Mouse (Mus musculus): ENCODE measurements around the gene Tpst2.

Tpst2 gene

DNA sequence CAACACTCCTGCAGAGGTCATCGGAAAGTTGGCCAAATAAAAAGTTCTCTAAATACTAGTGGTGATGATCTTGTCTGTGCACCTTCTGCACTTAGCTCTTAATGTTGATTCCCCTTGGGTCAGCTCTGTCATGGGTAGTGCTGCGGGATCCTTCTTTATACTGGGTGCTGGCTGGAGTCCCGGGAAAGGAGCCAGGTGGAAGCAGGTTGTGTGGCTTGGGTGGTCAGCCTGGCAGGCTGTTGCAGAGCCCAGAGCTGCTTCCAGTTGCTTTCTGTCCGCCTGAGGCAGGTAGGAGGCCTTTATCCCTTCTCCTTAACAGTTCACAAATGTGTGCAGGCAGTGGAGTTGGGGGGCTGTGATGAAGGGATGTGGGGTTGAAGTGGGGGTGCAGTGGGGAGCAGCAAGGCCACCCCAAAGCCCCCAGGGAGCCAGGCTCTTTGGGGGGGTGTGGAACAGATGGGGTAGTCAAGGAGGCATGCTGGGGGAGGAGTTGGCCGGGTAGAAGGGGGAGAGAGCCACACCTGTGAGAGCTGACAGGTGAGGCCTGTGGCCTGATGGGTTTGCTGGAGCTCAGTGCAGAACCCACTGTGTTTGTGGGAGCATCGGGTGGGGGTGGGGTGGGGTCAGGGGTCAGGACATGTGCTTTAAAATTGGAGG, 5.8 kb downstream of the Tpst2 start:
- no peak for DNase-seq (ENCODE audit: low read depth)

DNA sequence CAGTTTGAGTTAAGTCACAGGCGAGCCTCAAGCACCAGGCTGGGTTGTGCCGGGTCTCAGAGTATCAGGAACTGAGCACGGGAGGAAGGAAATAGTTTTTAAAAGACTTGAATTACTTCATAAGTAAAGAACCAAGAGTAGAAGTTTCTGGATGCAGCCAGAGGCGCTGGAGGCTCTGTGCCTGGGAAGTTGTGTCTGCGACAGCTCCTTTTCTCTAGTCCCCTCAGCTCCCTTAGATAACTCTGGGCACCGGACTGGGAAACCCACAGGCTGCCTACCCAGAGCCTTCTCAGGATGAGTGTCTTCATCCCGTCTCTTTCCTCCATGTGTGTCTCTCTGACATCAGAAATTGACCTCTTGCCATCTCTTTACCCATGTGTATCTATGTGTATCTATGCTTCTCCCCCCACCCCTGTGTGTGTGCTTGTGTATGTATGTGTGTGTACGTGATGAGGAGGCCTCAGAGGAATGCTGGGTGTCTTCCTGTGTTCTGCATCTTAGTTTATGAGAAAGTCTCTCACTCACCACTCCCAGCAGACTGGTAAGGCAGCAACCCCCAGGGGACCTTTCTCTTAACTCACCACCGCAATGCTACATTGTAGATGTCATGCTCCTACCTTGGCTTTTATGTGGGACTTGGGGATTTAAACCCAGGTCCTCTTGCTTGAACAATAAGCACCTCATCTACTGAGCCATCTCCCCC, 6.4 kb downstream of the Tpst2 start:
- no peak for DNase-seq (ENCODE audit: low read depth)

DNA sequence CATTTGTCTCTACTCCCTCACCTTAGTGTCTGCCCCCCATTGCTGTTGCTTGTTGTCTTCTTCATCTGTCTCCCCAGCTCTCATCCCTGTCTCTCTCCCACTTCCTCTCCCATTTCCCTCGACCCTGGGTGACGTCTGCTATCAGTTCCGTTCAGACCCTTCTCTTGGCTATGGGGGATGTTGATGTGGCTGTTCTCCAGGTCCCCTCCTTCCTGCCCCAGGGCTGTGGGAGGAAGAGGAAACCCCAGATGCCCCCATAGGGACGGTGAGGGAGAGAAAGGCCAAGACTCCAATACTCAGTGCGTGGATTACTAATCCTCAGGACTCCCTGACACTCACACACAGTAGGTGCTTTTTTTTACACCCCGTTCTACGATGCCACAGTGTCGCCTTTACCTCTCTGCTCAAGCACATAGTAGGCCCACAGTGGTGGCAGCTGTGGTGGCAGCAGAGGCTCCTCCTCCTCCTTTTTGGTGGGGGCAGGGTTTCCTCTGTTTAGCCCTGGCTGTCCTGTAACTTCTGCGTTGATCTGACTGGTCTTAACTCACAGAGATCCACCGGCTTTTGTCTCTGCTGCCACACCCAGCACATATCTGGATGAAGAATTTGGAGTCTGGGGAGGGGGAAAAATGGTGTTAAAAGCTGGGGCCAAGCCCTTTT, 7.2 kb downstream of the Tpst2 start:
- no peak for DNase-seq (ENCODE audit: low read depth)

DNA sequence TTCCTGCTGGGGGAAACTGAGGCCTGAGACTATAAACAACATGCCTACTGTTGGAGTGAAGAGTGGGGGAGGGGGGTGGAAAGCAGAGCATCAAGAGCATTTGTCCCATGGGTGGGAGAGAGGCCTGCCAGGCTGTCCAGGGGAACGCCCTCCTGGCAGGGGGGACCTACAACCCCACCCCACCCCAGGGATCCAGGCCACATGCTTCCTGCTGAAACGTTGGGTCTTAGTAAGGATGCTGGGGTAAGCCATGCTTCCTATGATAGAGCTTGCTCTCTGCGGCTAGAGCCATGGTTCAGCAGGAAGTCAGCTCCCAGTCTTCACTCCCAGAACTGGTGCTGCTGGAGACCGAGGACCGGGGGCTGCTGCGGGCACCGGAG, 7.7 kb downstream of the Tpst2 start:
- no peak for DNase-seq (ENCODE audit: low read depth)

DNA sequence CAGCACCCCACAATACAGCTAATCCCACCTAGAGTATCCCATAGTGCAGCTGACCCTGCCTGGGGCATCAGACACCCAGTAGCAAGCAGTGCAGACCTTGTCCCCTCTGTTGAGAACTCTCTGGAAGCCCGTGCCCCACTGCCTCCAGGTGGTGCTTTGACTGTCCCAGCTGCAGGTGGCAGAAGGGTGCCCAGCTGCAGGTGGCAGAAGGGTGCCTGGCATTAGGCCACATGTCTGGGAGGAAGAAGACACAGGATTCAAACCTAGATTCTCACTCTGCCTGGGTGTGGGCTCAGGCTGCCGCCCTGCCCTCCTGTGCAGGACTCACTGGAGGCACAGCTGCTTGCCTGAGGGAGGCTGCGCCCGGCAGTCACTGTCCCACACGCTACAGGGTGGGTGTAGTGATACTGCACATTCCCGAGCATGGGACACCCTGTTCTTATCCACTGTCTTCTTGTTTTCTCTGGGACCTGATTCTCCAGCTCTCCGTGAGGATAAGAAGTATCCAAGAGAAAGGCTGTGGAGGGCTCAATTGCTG, 9.1 kb downstream of the Tpst2 start:
- no peak for DNase-seq (ENCODE audit: low read depth)

DNA sequence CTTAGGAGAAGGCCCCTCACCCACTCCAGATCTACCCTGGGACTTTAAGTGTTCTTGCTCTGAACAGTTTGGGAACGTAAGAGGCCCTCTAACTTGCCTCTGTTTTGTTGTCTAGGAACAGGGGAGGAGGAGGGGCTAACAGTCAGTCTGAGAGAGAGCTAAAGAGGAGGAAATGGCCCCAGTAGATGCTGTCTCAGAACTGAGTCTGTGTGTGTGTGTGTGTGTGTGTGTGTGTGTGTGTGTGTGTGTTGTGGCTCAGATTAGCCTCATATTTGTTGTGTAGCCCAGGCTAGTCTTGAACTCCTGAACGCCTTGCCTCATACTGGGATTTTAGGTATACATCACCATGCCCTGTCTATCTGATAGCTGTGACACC, 10.1 kb downstream of the Tpst2 start:
- no peak for DNase-seq (ENCODE audit: low read depth)

DNA sequence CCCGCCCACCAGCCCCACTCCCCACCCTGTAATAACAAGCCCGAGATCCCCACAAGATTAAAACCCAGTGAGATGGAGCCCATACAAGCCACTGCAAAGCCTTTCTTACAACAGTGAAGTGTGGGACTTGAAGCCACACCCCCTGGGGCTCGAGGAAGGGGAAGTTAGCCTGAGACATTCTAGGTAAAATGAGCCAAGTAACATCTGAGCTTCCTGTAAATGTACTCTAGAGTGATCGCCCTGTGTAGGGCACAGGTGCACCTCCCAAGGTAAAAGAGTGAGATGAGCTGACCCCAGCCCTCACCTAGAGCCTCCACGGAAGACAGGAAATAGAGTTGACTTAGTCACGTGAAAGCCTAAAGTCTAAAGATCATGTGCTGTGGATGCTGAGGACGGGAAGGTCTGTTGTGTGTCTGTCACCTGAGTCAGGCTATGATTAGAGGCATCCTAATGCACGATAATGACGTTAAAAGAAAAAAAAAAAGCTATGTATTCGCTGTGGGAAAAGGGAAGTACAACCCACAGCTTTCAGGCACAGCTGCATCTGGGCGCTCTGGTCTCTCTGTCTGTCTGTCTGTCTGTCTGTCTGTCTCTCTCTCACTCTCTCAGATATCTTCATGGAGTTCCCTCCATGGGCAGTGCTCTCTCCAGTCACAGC, 10.6 kb downstream of the Tpst2 start:
- DNase-seq (ENCODE audit: low read depth) = peak; percentile 88

DNA sequence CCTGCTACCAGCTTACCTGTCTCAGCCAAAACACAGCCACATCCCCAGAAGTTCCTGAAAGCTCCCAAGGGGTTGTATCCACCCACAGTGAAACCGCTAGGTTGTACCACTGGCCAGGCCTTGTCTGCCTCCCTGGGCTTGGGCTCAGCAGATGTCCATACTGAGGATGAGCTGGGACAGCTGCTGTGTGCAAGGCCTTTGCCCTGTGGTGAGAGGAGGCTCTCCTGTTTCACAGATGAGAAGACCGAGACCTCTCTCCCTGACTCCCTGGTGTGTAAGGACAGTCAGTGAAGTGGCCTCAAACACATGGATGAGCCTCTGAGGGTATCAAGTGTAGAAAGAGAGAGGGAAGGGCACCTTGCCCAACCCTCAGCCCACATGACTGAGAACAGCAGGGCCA, 11.2 kb downstream of the Tpst2 start:
- no peak for DNase-seq (ENCODE audit: low read depth)

DNA sequence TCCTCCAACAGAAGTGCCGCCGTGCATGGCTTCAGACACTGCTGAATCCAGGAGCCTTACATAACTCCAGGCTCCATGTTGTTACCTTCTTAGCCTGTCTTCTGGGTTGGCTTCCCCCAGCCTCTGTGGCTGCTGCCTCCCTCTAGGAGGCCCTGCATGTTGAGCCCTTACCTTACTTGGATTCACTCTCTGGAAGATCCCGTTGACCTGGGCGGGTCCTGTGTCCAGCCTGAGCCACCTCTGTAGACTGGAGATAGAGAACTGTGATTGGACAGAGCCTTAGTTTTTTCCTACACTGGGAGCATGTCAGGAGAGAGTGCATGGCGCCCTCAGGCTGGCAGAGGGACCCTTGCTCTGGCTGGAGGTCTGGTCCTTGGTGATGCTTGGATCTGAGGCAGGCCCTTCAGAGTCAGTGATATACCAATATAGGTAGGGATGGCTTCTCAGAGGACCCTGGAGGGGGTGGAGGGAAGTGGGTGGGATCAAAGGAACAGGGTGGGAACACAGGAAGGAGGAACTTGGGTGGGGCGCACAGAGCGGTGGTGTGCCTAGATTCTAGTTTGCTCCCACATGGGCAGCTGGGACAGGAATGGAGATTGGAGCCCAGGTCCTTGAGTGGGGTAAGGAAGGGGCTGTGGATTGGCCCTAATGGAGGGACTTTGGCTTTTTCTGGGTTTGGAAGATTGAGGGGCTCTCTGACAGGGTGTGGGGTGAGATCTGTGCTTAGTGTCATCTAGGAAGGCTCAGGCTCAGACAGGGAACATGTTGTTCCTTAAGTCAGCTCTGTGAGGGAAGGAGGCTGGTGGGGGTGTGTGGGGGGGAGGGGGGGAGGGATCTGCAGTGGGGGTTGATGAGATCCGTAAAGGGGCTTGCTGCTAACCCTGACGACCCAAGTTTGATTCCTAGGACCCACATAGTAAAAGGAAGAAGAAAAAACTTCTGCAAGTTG, 12.0 kb downstream of the Tpst2 start:
- DNase-seq (ENCODE audit: low read depth) = no peak

DNA sequence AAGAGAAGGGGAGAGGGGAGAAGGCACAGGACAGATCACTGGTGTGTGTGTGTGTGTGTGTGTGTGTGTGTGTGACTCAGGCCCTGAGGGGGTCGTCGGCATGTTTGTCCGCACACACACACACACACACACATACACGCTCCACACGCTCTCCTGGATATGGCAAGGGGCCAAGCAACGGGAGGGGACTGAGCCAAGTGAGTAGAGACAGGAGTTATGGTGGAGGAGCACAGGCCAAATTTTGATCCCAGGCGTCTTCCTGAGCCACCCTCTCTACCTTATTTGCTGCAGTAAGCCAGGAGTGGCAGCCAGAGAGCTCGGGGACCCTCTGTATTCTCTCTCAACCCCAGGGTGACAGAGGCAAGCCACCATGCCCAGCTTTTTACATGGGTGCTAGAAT, 12.7 kb downstream of the Tpst2 start:
- DNase-seq (ENCODE audit: low read depth) = no peak

DNA sequence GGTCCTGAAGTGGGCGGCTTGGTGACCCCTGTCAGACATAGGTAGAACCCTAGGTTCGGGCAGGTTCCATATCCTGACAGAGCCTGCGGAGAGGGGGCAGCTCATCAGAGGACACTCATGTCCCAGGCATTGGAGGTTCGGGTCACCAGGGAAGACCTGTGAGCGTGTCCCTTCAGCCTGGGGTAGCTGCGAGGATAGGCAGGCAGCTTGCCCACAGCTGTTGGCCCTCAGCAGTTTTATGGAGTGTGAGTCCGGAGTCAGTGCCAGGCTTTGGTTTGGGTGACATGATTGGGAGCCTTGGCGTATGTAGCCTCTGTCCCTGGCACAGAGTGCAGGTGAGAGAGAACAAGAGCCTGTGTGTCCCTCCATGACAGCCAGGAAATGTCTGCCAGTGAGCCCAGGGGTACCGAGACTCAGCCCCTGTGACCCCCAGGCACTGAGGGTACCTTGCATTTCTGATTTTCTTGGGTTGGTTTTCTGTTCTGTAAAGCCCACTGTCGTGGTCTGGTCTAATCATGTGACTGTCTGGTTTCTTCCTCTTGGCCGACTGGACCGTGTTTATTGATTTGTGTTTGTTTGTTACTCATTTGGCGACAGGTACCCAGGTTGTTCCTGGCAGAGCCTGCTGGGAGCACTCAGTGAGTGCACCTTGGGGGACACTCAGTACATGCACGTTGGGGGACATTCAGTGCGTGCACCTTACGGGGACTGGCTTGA, 13.5 kb downstream of the Tpst2 start:
- no peak for DNase-seq (ENCODE audit: low read depth)

DNA sequence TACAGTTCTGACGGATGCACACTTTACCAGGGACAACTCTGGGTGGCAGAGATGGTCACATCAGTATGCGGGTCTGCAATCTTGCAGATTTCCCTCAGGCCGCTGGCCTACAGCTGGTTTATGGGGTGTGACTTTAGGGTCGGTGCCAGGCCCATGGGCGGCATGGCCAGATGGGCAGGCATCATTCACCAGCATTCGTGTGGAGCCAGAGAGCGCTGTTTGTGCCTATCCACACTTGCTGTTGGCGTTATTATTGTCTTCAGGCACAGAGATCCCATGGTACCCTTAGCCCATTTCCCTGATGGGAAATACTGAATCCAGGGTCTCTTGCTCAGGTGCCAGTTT, 14.0 kb downstream of the Tpst2 start:
- no peak for DNase-seq (ENCODE audit: low read depth)

DNA sequence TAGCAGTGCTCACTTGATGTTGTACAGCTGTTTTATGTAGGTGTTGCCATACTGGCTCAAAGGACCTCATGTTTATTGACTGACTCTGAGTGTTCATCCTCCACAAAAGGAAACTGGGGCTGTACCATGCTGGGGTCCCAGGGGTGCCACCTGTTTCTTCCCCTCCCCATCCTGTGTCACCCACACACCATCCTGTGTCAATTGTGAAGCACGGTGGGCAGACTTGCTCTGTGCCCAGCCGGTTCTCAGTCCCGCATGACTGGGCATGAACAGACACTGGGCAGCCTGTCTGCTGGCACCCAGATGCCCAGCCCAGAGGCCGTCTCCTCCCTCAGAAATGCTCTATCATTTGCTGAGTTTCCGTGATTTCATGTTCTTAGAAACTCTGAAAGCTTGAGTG, 15.4 kb downstream of the Tpst2 start:
- no peak for DNase-seq (ENCODE audit: low read depth)

DNA sequence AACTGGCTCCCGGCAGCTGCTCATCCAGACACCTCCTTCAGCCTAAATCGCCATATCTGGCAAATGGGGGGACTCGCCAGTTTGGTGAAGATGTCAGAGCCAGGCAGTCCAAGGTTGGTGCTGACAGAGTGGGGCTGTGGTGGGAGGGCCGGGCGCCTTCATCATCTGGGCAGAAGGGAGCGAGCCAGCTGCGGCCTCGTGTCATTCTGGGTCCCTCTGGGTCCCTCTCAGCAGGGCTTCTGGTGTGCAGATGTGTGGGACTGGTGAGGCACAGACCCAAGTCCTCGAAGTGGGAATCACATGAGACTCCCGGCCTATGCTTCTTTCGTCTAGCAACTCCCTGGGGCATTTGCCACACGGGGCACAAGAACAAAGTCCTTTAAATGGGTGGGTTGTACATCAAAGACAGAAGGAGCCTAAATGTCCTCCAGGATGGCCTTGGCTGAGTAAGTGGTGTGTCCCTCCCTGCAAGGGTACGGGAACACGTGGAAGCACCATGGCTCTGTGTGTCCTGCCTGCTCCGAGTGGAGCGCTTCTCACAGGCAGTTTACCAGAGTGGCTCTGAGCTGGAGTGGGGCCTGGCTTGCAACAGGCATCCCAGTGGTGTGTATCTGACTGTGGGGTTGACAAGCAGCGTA, 16.0 kb downstream of the Tpst2 start:
- DNase-seq (ENCODE audit: low read depth) = no peak

DNA sequence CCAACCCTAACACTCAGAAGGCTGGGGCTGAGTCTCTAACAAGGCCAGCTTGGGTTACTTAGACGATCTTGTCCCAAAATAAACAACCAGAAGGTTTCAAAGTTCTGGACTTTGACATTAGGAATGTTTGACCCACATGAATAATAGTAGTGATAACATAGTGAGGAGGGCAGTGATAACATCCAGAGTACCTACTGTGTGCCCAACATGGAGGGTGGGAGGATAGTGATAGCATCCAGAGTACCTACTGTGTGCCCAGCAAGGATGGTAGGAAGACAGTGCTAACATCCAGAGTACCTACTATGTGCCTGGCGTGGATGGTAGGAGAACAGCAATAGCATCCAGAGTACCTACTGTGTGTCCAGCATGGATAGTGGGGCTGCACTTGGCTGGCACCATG, 17.3 kb downstream of the Tpst2 start:
- DNase-seq (ENCODE audit: low read depth) = no peak

DNA sequence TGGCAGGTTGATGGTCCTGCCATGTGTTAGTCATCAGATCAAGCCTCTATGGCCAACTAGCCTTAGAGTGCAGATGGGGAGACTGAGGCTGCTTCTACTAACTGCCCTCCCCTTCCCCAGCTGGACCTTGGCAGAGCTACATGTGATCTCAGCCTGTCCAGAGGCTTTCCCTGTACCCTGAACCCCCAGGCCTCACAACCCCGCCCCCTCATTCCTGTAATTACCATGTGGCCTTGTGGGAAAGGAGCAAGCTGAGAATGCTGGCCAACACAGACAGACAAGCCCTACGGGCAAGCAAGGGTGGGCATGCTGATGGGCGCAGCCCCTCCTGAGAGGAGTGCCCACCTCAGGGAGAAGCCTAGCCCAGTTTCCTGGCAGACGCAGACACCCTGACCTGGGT, 18.2 kb downstream of the Tpst2 start:
- DNase-seq (ENCODE audit: low read depth) = no peak

DNA sequence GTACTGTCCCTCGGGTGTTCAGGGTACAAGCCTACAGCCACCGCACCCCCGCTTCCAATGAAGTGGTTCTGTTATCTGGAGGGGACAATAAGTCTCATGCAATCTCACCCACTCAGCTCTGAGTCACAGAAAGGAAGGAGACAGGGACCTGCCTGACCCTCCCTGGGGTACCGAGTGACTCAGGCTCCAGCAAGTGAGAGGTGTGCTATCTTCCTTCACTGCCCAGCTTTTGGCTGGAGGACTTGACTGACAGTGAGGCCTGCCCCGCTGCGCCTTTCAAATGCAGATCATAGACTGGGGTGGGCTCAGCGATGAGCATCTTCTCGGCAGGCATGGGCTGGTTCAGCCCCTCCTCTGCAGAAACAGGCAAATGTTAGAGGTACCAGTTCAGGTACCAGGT, 18.7 kb downstream of the Tpst2 start:
- DNase-seq (ENCODE audit: low read depth) = no peak

DNA sequence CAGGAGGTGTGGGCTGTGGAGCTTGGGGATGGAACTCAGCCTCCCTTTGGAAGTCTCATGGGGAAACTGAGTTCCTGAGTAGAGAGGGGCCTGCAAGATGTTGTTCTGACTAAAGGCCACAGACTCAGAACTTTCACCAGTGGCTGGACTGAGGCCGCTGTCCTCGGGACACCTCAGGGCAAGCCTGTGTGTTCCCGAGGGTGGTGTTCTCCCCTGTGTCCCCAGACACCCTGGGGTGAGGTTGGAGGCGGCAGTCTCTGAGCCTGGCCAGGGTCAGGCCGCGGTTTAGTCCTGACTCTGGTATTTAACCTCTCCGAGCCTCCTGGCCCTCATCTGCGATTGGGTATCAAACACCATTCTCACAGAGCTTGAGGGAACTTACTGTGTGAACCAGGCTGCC, 19.1 kb downstream of the Tpst2 start:
- no peak for DNase-seq (ENCODE audit: low read depth)

DNA sequence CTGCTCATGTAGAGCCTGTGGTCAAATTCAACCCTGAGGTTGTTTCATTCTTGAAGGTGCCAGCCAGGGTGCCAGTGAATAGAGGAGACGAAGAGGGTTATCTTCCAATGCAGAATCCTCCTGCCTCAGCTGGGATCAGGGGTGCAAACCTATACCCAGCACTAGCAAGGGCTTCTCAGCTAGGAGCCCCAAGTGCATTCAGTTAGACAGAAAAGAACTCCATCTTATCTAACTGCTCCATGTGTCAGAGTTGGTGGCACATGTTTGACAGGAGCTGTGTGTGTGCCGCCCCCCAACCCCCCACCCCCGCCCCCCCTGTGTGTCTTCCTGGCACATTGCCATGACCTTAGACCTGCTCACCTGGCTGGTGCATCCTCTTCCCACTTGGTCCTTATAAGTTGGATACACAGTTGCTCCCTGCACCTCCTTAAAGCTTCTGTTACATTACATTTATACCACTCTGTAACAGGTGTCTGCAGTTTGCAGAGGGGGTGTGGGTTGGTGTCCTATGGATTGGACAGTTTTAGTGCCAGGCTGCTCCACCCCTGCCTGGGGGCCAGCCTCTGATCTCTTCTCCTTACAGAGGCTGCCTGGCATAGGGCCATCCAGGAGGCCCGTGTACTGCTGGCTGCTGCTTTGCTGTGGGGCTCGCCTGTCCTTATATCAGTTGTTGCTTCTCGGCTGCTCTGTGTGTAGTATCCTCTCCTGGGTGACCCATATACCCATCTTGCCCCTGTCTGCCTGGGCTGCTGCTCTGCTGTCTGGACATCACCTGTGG, 20.1 kb downstream of the Tpst2 start:
- DNase-seq (ENCODE audit: low read depth) = no peak

DNA sequence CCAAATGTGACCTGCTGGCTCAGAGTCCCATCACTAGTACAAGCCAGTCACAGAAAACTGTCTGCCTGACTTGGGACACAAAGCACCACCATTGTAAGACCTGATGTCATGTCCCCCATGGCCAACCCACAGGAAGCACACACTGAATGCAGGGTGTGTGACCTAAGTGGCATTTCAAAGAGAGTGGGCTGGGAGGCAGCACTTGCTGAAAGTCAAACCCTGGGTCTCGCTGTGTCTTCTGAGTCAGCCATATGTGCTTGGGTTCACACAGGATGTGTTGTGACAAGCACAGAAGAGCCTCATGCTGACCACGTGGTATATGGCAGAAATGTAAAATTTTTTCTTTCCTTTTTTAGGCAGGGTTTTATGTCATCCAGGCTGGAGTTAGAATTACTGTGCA, 20.8 kb downstream of the Tpst2 start:
- DNase-seq (ENCODE audit: low read depth) = peak; percentile 79
